Mouse (Mus musculus) E14TG2a.4 (cell line): ENCODE results near the gene Cers1.

Experiments used
- H3K27me3 ChIP-seq: 2 replicates; pipeline ENCODE4 v1.6.1; 2014; ENCODE audit warnings: low read length, control low read depth; ENCODE audit not compliant: insufficient read depth
- H3K36me3 ChIP-seq: 2 replicates; pipeline ENCODE4 v1.6.1; 2014; ENCODE audit warnings: low read length, control low read depth; ENCODE audit not compliant: insufficient read depth
- H3K4me1 ChIP-seq: replicated peaks from 2 replicates; pipeline ENCODE4 v1.6.1; 2014; ENCODE audit warnings: low read depth, low read length, control low read depth
- H3K4me3 ChIP-seq: replicated peaks from 2 replicates; pipeline ENCODE4 v1.5.1; 2014; ENCODE audit warnings: mild to moderate bottlenecking, low read length
- H3K9me3 ChIP-seq: 2 replicates; pipeline ENCODE4 v1.6.1; 2014; ENCODE audit warnings: low read length, control low read depth
- CTCF ChIP-seq: conservative IDR thresholded peaks from 2 replicates; pipeline ENCODE4 v1.5.1; 2014; ENCODE audit warnings: low read length
- NANOG ChIP-seq: IDR thresholded peaks from 2 replicates; pipeline ENCODE4 v1.6.1; 2014; ENCODE audit warnings: borderline replicate concordance, low read length, mixed read lengths
- POU5F1 ChIP-seq: IDR thresholded peaks from 2 replicates; pipeline ENCODE4 v1.6.1; 2014; ENCODE audit warnings: low read length, borderline replicate concordance

Cers1 gene

DNA sequence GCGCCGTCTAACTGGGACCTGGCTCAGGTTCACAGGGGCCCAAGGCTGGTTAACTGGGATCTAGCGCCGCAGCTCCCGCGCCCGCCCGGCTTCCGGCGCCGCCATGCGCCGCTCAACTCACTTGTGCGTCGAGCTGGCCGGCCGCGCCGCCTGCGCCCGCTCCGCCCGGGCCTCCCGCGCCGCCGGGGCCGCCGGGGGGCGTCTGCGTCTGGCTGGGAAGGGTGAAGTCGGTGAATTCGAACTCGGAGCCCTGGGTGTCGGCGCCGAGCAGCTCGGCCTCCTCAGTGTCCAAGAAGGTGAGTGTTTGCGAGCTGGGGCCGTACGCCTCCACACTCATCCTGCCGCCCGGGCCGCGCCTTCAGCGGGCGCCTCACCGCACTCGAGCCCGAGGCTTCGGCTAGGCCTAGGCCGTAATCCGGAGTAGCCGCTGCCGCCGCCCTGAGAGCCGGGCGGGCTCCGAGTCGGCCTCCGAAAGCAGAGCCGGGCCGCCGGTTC lies 37.1 kb downstream of the Cers1 start:
- Histone ChIP-seq H3K4me1 (peaks cover 86% of the 10 kb centered on the region), H3K27me3 (no peaks in the 10 kb centered on the region), H3K4me3 (peak overlapping the region; percentile 91), H3K9me3 (no peaks in the 10 kb centered on the region), H3K36me3 (peaks cover 45% of the 10 kb centered on the region)
- TF ChIP-seq POU5F1 = no peak
- TF ChIP-seq NANOG = no peak
- no peak for TF ChIP-seq CTCF

DNA sequence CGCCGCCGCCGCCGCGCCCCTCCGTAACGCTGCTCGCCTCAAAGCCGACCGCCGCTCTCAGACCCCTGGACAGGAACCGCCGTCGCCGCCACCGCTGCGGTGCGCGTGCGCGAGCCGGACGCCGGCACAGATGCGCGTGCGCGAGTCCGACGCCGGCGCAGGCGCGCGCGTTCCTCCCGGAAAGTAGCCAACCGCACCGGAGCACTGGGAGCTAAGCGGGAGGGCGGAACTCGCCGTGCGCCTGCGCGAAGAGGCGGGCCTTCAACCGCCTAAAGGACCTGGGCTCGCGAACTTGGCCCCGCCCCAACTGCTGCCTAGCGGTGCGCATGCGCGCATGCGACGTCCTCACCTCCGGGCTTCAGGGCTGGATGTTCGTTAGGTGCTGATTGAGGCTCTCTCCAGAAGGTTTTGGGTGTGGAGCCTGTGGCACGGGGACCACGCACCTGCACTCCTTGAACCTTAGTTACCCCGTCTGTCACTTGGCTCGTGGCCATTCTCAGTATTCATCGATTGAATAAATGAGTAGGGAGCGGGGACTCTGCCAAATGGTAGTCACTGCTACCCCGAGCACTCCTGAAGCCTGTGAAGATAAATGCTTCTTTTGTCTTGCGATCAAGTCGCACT lies 37.7 kb downstream of the Cers1 start, which contains the start of gene Upf1:
Upf1 (minus strand) TSS at position 85 of the 624 bp plus-strand sequence.
- peaks cover 86% of the 10 kb centered on the region for H3K4me1 ChIP-seq
- TF ChIP-seq CTCF = no peak
- TF ChIP-seq NANOG = no peak
- TF ChIP-seq POU5F1 = no peak
- no peaks in the 10 kb centered on the region for H3K27me3 ChIP-seq

DNA sequence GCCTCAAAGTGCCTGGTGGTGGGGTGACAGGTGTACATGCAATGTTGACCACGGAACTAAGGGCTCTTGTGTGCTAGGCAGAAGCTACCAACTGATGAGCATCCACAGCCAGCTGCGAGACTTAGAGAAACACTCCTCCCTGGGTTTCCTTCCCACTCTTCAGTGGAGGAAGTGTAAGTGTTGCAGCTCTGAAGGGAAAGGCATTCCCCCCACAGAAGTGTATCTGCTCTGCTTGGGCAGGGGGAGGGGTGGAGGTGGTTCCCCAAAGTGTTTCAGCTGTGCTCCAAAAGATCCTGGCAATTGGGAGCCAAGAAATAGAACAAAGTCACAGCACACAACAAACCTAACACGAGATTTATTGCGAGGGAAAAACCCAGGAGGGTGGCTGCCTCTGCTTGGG lies 38.4 kb downstream of the Cers1 start:
- TF ChIP-seq CTCF (no peak), POU5F1 (no peak), NANOG (no peak)
- no peaks in the 10 kb centered on the region for H3K9me3 ChIP-seq
- H3K27me3 ChIP-seq = no peaks in the 10 kb centered on the region
- peak overlapping the region; percentile 91 for H3K4me3 ChIP-seq
- peaks cover 32% of the 10 kb centered on the region for H3K36me3 ChIP-seq
- peaks cover 86% of the 10 kb centered on the region for H3K4me1 ChIP-seq

More for the DNA sequence above, 37.7 kb downstream of the Cers1 start, which contains the start of gene Upf1:
- peaks cover 39% of the 10 kb centered on the region for H3K36me3 ChIP-seq
- H3K4me3 ChIP-seq = peak within 1 kb of the TSS; percentile 91
- H3K9me3 ChIP-seq = no peaks in the 10 kb centered on the region

DNA sequence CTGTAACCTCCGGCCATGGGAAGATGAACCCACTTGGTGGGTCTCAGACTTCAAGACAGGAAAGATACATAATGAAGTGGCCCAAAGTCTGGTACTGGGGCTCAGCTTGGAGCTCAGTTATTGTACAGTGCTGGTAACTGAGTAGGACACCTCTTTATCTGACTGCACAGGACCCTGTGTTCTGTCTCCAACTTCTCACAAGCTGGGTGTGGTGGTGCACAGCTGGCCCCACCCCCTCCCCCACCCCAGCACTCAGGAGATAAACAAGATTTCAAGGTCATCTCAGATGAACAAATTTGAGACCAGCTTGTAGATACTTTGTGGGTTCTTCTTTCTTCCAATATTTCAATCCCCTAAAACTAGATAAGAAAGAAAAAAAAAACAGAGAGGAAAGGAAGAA lies 40.5 kb downstream of the Cers1 start:
- no peak for TF ChIP-seq POU5F1
- TF ChIP-seq CTCF = no peak
- no peak for TF ChIP-seq NANOG

DNA sequence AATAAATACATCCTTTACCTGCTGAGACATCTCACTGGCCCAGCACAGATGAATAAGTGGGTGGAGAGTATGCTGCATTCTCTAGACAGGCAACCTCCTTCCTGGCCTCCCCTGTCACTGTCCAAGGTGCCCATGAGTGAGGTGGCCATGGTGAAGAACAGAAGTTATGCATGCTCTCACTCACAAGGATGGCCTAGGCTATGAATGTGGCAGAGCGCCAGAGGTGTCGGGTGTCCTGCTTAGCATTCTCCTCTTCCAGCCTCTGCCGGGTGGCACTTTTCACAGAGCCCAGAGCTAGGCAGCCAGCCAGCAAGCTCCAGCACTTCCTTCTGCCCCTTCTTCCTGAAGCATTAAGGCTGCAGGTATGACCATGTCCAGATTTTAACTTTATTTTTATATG lies 43.8 kb downstream of the Cers1 start:
- no peak for TF ChIP-seq CTCF
- TF ChIP-seq NANOG = no peak
- Histone ChIP-seq H3K9me3 (no peaks in the 10 kb centered on the region), H3K4me3 (no peak overlapping the region), H3K36me3 (no peaks in the 10 kb centered on the region), H3K27me3 (peaks cover 9% of the 10 kb centered on the region; the same call in 1 of the 2 replicates), H3K4me1 (peaks cover 73% of the 10 kb centered on the region)

More for the DNA sequence above, 40.5 kb downstream of the Cers1 start:
- peaks cover 74% of the 10 kb centered on the region for H3K4me1 ChIP-seq
- H3K4me3 ChIP-seq = no peak overlapping the region; the same call in 1 of the 2 replicates
- no peaks in the 10 kb centered on the region for H3K9me3 ChIP-seq
- no peaks in the 10 kb centered on the region for H3K27me3 ChIP-seq
- peaks cover 11% of the 10 kb centered on the region for H3K36me3 ChIP-seq

DNA sequence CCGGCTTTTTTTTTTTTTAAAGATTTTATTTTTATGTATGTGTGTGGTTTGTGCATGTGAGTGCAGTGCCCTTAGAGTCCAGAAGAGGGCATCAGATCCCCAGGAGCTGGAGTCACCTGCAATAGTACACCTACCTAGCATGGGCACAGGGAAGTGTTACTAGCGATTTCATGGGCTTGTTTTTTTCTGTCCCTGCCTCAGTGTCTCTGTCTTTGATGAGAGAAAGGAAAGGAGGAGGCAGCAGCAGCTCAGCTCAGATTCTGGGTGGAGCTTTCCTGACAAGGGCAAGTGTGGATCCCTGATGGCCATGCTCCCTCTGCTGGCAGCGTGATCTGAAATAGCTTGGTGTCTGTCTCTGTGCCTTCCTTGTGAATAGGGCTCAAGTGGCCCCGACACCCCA lies 45.2 kb downstream of the Cers1 start:
- Histone ChIP-seq H3K36me3 (no peaks in the 10 kb centered on the region), H3K9me3 (no peaks in the 10 kb centered on the region), H3K4me3 (no peak overlapping the region), H3K27me3 (peaks cover 13% of the 10 kb centered on the region; the same call in 1 of the 2 replicates), H3K4me1 (peaks cover 62% of the 10 kb centered on the region)
- TF ChIP-seq CTCF = peak; percentile 46
- no peak for TF ChIP-seq NANOG

DNA sequence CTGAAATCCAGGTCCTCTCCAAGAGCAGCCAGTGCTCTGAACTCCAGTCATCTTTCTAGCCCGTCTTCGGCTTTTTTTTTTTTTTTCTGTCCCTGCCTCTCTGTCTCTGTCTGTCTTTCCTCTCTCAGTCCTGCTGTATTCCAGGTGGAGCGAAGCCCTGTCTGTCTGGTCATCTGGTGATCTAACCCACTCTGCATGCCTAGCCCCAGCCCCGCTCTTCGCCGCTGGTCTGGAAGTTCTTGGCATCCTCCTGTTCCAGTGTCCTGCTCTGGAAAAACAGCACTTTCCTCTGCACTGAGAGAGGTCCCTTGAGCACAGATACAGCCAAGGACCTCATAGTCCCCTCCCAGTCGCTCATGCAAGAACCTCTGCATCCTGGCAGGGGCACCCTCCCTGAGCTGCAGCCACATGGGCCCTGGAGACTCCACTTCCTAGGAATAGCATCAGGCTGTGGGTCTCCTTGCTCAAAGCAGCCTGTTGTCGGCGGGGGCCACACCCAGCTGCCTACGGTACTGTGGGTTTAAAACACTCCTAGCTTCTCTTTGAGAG lies 46.0 kb downstream of the Cers1 start:
- peak overlapping the region; percentile 52 for H3K4me3 ChIP-seq
- H3K36me3 ChIP-seq = no peaks in the 10 kb centered on the region
- no peaks in the 10 kb centered on the region for H3K9me3 ChIP-seq
- peaks cover 54% of the 10 kb centered on the region for H3K4me1 ChIP-seq
- no peak for TF ChIP-seq NANOG
- no peak for TF ChIP-seq CTCF
- TF ChIP-seq POU5F1 = no peak
- H3K27me3 ChIP-seq = peaks cover 19% of the 10 kb centered on the region; the same call in 1 of the 2 replicates

DNA sequence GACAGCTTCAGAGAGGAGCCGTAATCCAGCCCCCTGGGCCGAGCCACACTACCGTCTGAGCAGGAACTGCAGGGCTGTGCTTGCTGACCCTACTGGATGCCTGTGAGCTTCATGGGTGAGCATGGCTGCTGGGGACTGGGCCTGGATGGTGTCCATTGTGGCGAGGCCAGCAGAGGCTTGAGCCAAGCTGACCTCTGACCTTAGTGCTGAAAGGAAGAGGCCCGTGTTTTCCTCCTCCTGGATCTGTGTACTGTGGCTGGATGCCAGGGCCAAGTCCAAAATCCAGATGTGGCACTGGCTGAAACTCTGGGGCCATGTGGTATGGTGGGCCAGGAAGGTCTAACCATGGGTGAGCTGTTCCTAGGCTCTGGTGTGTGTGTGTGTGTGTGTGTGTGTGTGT lies 48.5 kb downstream of the Cers1 start:
- H3K9me3 ChIP-seq = no peaks in the 10 kb centered on the region
- TF ChIP-seq NANOG (no peak), CTCF (no peak), POU5F1 (no peak)
- H3K4me1 ChIP-seq = peaks cover 29% of the 10 kb centered on the region
- peaks cover 23% of the 10 kb centered on the region; the same call in 1 of the 2 replicates for H3K27me3 ChIP-seq
- no peaks in the 10 kb centered on the region for H3K36me3 ChIP-seq
- no peak overlapping the region for H3K4me3 ChIP-seq

DNA sequence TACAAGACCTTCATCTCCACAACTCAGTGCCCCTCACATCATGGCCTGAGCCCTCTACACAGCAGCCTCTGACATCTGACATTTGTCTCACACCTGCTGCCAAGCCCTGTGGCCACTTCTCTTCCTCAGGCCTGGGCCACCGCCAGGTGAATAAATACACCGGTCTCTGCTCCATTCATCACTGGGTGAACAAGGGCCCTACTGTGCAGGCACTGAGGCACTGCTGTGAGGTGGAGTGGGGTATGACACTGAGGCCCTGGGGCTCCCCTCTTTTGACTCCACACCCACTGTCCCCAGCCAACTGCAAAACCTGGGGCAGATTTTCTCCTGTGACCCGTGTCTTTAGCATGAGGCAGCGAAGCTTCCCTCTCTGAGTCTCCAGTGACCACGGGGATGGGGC lies 51.0 kb downstream of the Cers1 start:
- Histone ChIP-seq H3K4me1 (peaks cover 16% of the 10 kb centered on the region), H3K36me3 (no peaks in the 10 kb centered on the region), H3K9me3 (no peaks in the 10 kb centered on the region), H3K27me3 (peaks cover 29% of the 10 kb centered on the region), H3K4me3 (no peak overlapping the region)
- no peak for TF ChIP-seq NANOG
- TF ChIP-seq POU5F1 = no peak
- no peak for TF ChIP-seq CTCF
